Mouse (Mus musculus) ES-E14 (cell line): Measurements from ENCODE around the gene Rnf180.

Experiments
- CHD2 ChIP-seq: IDR thresholded peaks from 2 replicates; pipeline ENCODE4 v1.6.1; 2014; ENCODE audit warnings: mild to moderate bottlenecking, low read depth, low read length, inconsistent platforms
- HCFC1 ChIP-seq: IDR thresholded peaks from 2 replicates; pipeline ENCODE4 v1.6.1; 2012; ENCODE audit warnings: low read length, inconsistent platforms, borderline replicate concordance; ENCODE audit not compliant: insufficient read depth
- MAFK ChIP-seq: IDR thresholded peaks from 2 replicates; pipeline ENCODE4 v1.6.1; 2014; ENCODE audit warnings: mild to moderate bottlenecking, low read depth, low read length, inconsistent platforms; ENCODE audit not compliant: insufficient read depth
- ZC3H11A ChIP-seq: IDR thresholded peaks from 2 replicates; pipeline ENCODE4 v1.6.1; 2012; ENCODE audit warnings: low read depth, mild to moderate bottlenecking, inconsistent platforms, low read length, borderline replicate concordance
- ZNF384 ChIP-seq: IDR thresholded peaks from 2 replicates; pipeline ENCODE4 v1.6.1; 2012; ENCODE audit warnings: low read depth, low read length, inconsistent platforms

DNA sequence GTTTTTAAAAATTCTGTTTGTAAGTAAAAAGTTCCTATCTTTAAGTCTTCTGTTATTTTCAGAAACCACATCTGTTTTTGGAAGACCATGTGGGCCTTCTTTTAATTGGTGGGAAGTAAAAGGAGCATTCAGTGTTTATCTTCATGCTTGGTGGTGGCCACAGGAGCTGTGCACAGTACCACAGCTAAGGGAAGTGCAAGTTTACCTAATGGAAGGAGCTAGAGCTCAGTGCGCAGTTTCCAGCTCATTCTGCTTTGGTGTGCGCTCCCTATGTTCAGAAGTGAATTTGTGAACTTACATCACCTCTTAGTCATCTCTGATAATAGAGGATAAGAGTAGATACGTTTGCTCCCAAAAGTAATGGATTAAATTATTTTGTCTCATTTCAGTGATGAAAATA lies 172.5 kb downstream of the Rnf180 start:
- TF ChIP-seq MAFK (no peak), HCFC1 (no peak), CHD2 (no peak), ZC3H11A (no peak), ZNF384 (no peak)
